Mouse (Mus musculus): ENCODE results near the gene Gm15319.
"Not testable (repeated sequence)": the region's sequence is repeated elsewhere in the genome, so short reads cannot be mapped to it uniquely, and the experiment has no call there.

DNA sequence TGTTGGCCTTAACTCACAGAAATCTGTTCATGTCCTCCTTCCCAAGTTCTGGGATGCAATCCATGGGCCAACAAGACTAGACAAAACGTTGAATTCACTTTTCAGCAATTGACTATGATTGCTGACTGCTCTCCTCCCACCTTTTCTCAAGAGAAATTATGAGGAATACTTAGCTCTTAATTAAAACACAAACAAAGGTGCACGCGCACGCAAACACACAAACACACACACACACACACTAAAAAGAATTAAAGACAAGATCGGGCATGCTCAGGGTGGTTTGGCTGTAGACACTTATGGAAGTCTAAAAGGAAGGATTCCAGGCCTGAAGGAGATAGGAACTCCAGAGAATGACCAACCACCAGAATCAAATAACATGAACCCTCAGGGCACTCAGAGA lies 6.6 kb downstream of the Gm15319 start:
- TF ChIP-seq CTCF (IDR thresholded peaks at IDR 0.05; ENCODE audit: low read depth, low read length); TAL1 (conservative IDR thresholded peaks at IDR 0.05; ENCODE audit: low read depth, low read length): not testable (repeated sequence)

Data from G1E (cell line).